Mouse (Mus musculus) kidney, adult 2 months (tissue): Measurements from ENCODE around the gene Pcca. TPM values are rescaled to one million over a fixed set of nuclear protein-coding genes. Genes with fewer than 3 reads are reported as not detected.
"Not testable (repeated sequence)": the region's sequence is repeated elsewhere in the genome, so short reads cannot be mapped to it uniquely, and the experiment has no call there.

ENCODE experiments used
- DNase-seq: peaks from one replicate; pipeline ENCODE4 v3.0.0; 2021
- H3K27ac ChIP-seq: fragments of 200-500 bp; 2 replicates; pipeline ENCODE4 v1.5.1; 2012; ENCODE audit warnings: low read depth, low read length, control low read depth, inconsistent platforms; ENCODE audit not compliant: insufficient read depth
- H3K27me3 ChIP-seq: fragments of 200-500 bp; replicated peaks from 2 replicates; pipeline ENCODE4 v1.6.1; 2012; ENCODE audit warnings: mild to moderate bottlenecking, moderate library complexity, low read length, inconsistent platforms; ENCODE audit not compliant: control insufficient read depth, insufficient read depth
- H3K36me3 ChIP-seq: fragments of 200-500 bp; 2 replicates; pipeline ENCODE4 v1.6.1; 2012; ENCODE audit warnings: mild to moderate bottlenecking, moderate library complexity, low read length, inconsistent platforms; ENCODE audit not compliant: control insufficient read depth, insufficient read depth
- H3K4me1 ChIP-seq: fragments of 200-500 bp; 2 replicates; pipeline ENCODE4 v1.6.1; 2011; ENCODE audit warnings: low read length; ENCODE audit not compliant: control insufficient read depth, insufficient read depth
- H3K4me3 ChIP-seq: fragments of 200-500 bp; 2 replicates; pipeline ENCODE4 v1.5.1; 2011; ENCODE audit warnings: mild to moderate bottlenecking, low read depth, low read length, control low read depth; ENCODE audit not compliant: insufficient read depth
- CTCF ChIP-seq: fragments of 200-500 bp; conservative IDR thresholded peaks from 2 replicates; pipeline ENCODE4 v1.5.1; 2011; ENCODE audit warnings: low read depth, mild to moderate bottlenecking, control low read depth, low read length, moderate library complexity, mixed read lengths; ENCODE audit not compliant: insufficient read depth, insufficient read length
- POLR2A ChIP-seq: fragments of 200-500 bp; IDR thresholded peaks from one replicate; pipeline ENCODE4 v1.6.1; 2011; ENCODE audit warnings: low read depth, low read length, control low read depth
- WGBS: fragments of 180-500 bp; shearing (Covaris S2); methylation state at CpG from one replicate; pipeline ENCODE4 v1.1.7; 2018; 5-methylcytosine and 5-hydroxymethylcytosine counted together
- polyA plus RNA-seq: library from polyadenylated mRNA; depleted of rRNA; stranded (reverse); fragments of >200 nt; gene quantifications from 2 replicates; pipeline ENCODE4 v1.2.3, GENCODE M21; 2012

Gene Pcca
- polyA plus RNA-seq, 1 experiment: 77.1 TPM

DNA sequence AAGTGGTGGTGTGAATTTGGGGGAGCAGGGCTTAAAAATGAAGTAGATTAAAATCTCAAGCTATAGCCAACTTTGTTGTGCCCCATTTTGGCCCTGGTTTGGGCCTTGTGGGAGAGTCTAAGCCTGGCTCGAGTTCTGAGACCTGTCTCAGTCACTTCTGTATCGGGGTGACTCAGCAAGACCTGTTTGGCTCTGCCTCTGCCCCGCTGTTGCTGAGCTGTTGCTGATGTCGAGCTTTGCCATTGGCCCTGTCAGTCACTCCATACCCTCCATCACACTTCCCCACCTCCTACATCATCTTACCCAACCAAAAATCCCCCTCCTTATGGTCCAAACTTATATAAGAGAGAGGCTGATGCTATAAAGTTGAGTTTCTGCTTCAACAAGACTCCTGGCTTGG lies 5.6 kb upstream of the Pcca start:
- no peaks in the 10 kb centered on the region for H3K27me3 ChIP-seq
- H3K27ac ChIP-seq: no peak overlapping the region
- 81% methylated on average over 4 of the region's 4 CpGs for WGBS
- no peak overlapping the region for H3K4me3 ChIP-seq
- no peaks in the 10 kb centered on the region for H3K4me1 ChIP-seq
- TF ChIP-seq CTCF (no peak), POLR2A (no peak)
- H3K36me3 ChIP-seq: no peaks in the 10 kb centered on the region
- DNase-seq: no peak

DNA sequence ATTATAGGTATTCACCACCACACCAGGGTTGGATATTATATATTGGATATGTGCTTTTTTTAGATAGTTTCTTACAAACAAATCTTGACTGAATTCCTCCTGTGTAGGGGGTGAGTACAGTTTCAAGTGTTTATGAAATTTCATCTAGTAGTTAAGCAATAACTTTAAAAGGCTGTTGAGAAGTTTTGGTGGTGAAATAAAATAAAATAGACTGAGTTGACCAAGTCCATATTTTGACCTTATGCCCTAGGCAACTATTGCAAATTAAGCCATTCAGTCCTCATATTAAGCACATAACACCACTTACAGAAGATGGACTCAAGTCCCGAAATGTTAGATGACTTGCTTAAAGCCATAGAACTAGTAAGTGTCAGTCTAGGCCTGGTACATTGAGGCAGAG lies 1.9 kb downstream of the Pcca start:
- Histone ChIP-seq H3K27me3 (no peaks in the 10 kb centered on the region), H3K4me3 (no peak overlapping the region), H3K4me1 (peaks cover 12% of the 10 kb centered on the region), H3K36me3 (no peaks in the 10 kb centered on the region), H3K27ac (no peak overlapping the region)
- TF ChIP-seq POLR2A (no peak), CTCF (no peak)
- WGBS: 90% methylated on average over 1 of the region's 1 CpGs
- DNase-seq: no peak

DNA sequence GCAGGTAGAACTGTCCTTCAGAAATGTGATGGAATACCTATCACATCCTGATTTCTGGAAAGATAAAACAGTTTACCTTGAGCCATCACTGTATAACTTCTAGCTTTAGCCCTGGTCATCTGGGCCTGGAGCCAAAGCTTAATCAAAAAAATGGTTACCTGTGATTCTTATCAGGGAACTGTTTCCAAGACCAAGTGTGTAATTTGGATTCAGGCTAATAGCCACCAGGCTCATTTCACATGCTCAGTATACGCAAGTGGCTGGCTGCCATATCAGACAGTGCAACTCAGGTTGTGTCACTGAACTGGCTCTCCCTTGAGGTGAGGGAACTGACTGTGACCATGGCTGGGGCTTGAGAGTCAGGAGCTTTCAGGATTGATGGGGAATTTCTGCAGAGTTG lies 14.3 kb downstream of the Pcca start:
- Histone ChIP-seq H3K4me3 (no peak overlapping the region), H3K27ac (no peak overlapping the region), H3K36me3 (no peaks in the 10 kb centered on the region; the same call in 1 of the 2 replicates), H3K4me1 (peaks cover 5% of the 10 kb centered on the region), H3K27me3 (no peaks in the 10 kb centered on the region)
- WGBS: 87% methylated on average over 1 of the region's 1 CpGs
- TF ChIP-seq POLR2A (no peak), CTCF (no peak)
- DNase-seq: peak; percentile 68

DNA sequence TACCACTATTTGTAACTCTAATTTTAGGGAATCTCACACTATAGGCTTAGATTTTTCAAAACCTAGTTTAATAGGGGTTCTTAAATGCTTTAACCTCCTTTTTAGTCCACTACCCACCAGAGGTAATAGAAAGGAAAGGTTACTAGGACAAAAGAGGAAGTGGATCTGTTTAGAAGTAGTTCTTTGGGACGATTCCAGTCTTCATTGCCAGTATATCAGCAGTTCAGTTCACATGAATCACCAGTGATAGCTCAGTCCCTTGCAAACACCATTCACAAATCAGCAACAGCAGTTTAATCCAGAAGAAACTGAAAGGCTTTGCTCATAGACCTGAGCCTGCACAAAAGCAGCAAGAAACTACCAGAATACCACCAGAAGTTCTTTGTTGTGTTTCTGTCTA lies 14.8 kb downstream of the Pcca start:
- Histone ChIP-seq H3K4me3 (no peak overlapping the region), H3K27me3 (no peaks in the 10 kb centered on the region), H3K36me3 (no peaks in the 10 kb centered on the region; the same call in 1 of the 2 replicates), H3K4me1 (peaks cover 7% of the 10 kb centered on the region), H3K27ac (no peak overlapping the region)
- WGBS: 49% methylated on average over 1 of the region's 1 CpGs
- DNase-seq: no peak
- no peak for TF ChIP-seq POLR2A
- TF ChIP-seq CTCF: no peak

DNA sequence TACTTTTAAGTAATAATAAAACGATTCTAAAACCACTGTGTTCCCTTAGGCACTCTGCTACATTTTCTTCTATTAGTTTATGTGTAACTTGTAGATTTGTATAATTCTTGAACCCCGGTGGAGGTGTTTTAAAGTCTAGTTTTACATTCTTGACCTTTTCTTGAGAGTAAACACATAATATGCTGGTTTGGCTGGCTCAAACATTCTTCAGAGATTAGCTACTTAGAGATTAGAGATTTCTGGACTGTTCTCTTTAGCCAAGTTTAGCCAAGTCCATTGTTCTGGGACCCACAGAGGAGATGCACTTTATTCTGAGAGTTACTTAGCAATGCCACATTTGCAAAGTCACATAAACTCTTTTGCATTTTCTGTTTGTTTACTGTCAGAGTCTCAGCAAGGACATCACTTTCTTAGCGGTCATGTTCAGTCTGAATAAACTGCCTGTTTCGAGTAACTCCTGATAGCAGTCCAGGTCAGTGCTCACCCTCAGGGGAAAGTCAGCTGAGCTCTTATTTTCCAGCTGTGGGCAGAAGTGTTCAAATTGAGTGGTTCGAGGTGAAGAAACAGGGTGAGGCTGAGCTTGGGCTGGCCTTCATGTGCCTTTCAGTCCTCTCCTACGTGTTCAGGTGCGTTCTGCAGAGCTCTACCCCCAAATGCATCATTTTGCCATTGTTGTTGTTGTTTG lies 18.8 kb downstream of the Pcca start:
- Histone ChIP-seq H3K4me1 (peaks cover 7% of the 10 kb centered on the region), H3K27me3 (no peaks in the 10 kb centered on the region), H3K4me3 (no peak overlapping the region), H3K36me3 (no peaks in the 10 kb centered on the region; the same call in 1 of the 2 replicates), H3K27ac (peak overlapping the region; percentile 82)
- TF ChIP-seq CTCF (no peak), POLR2A (no peak)
- 37% methylated on average over 7 of the region's 7 CpGs for WGBS
- DNase-seq: peak; percentile 71

DNA sequence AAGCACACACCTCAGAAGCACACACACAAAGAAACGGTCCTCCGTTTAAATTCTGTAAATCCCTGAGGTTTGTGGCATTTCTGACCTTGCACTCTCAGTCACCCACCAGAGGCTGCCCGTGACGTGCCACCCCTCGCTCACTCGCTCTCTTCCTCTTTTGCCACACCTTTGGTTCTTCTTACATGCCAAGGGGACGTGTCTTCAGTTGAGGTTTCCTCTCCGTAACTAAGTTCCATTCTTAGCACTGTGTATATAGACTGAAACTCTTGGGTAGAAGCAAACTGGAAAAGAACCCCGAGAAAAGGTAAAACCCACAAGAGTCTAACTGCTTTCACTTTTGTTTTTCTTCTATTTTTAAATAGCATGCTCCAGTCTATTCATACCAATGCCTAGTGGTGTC lies 23.2 kb downstream of the Pcca start:
- no peak overlapping the region for H3K4me3 ChIP-seq
- TF ChIP-seq POLR2A (no peak), CTCF (no peak)
- no peaks in the 10 kb centered on the region for H3K27me3 ChIP-seq
- H3K27ac ChIP-seq: no peak overlapping the region
- 92% methylated on average over 9 of the region's 9 CpGs for WGBS
- H3K36me3 ChIP-seq: no peaks in the 10 kb centered on the region
- H3K4me1 ChIP-seq: peaks cover 7% of the 10 kb centered on the region
- no peak for DNase-seq

DNA sequence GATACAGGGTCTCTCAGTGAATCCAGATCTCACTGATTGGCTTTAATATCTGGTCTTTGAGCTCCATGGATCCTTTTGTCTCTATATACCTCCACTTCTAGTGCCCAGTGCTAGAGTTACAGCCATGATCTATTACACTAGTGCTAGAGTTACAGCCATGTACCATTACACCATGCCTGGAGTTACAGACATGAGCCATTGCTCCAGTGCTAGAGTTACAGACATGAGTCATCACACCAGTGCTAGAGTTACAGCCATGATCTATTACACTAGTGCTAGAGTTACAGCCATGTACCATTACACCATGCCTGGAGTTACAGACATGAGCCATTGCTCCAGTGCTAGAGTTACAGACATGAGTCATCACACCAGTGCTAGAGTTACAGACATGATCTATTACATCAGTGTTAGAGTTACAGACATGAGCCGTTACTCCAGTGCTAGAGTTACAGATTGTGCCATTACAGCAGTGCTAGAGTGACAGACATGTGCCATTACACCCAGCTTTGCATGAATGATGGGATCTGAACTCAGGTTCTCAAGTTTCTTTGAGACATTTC lies 26.8 kb downstream of the Pcca start:
- WGBS: 80% methylated on average over 1 of the region's 1 CpGs
- H3K27ac ChIP-seq, DNase-seq, H3K36me3 ChIP-seq, H3K4me3 ChIP-seq, H3K27me3 ChIP-seq, H3K4me1 ChIP-seq: not testable (repeated sequence)
